Mouse (Mus musculus): ENCODE results near the gene Ninj2. TPM values are rescaled to one million over a fixed set of nuclear protein-coding genes. Genes with fewer than 3 reads are reported as not detected.

Gene Ninj2
- polyA plus RNA-seq, 1 experiment from 2014 or later = not detected

- Histone ChIP-seq H3K9me3 (replicated peaks; ENCODE audit: control insufficient read depth, low read length) (no peaks in the 10 kb centered on the region; the same call in 1 of the 2 replicates), H3K27me3 (ENCODE audit: control insufficient read depth, insufficient read depth, low read length) (no peaks in the 10 kb centered on the region), H3K9ac (replicated peaks; ENCODE audit: low read length) (no peak overlapping the region), H3K4me2 (ENCODE audit: low read depth, low read length) (no peak overlapping the region), H3K27ac (replicated peaks; ENCODE audit: low read depth, low read length) (no peak overlapping the region), H3K4me3 (ENCODE audit: low read depth, low read length) (no peak overlapping the region), H3K4me1 (ENCODE audit: control insufficient read depth, insufficient read depth, low read length) (no peaks in the 10 kb centered on the region), H3K36me3 (replicated peaks; ENCODE audit: control insufficient read depth, insufficient read depth, low read depth, low read length) (no peaks in the 10 kb centered on the region)
- DNase-seq (ENCODE audit: low spot score) (no peak), ATAC-seq (replicated peaks; ENCODE audit: insufficient number of reproducible peaks, low FRiP score, low TSS enrichment, low read depth) (no peak)
- WGBS = 85% methylated on average over 3 of the region's 3 CpGs
These were observed 23.6 kb upstream of the Ninj2 start for GRCm38 (mm10) chr6:120069546-120069945.

GRCm38 (mm10) chr6:120072630-120073029 lies 20.5 kb upstream of the Ninj2 start:
- H3K27me3 ChIP-seq (ENCODE audit: control insufficient read depth, insufficient read depth, low read length) = no peaks in the 10 kb centered on the region
- DNase-seq (ENCODE audit: low spot score) (no peak), ATAC-seq (replicated peaks; ENCODE audit: insufficient number of reproducible peaks, low FRiP score, low TSS enrichment, low read depth) (no peak)
- H3K4me2 ChIP-seq (ENCODE audit: low read depth, low read length) = no peak overlapping the region
- no peaks in the 10 kb centered on the region for H3K4me1 ChIP-seq (ENCODE audit: control insufficient read depth, insufficient read depth, low read length)
- no peaks in the 10 kb centered on the region for H3K36me3 ChIP-seq (replicated peaks; ENCODE audit: control insufficient read depth, insufficient read depth, low read depth, low read length)
- WGBS = 74% methylated on average over 2 of the region's 2 CpGs
- no peak overlapping the region for H3K4me3 ChIP-seq (ENCODE audit: low read depth, low read length)
- H3K9ac ChIP-seq (replicated peaks; ENCODE audit: low read length) = no peak overlapping the region
- no peak overlapping the region for H3K27ac ChIP-seq (replicated peaks; ENCODE audit: low read depth, low read length)
- no peaks in the 10 kb centered on the region; the same call in 1 of the 2 replicates for H3K9me3 ChIP-seq (replicated peaks; ENCODE audit: control insufficient read depth, low read length)

- Histone ChIP-seq H3K4me2 (ENCODE audit: low read depth, low read length) (no peak overlapping the region), H3K4me1 (ENCODE audit: control insufficient read depth, insufficient read depth, low read length) (no peaks in the 10 kb centered on the region), H3K9me3 (replicated peaks; ENCODE audit: control insufficient read depth, low read length) (no peaks in the 10 kb centered on the region), H3K36me3 (replicated peaks; ENCODE audit: control insufficient read depth, insufficient read depth, low read depth, low read length) (no peaks in the 10 kb centered on the region), H3K9ac (replicated peaks; ENCODE audit: low read length) (no peak overlapping the region), H3K27me3 (ENCODE audit: control insufficient read depth, insufficient read depth, low read length) (no peaks in the 10 kb centered on the region), H3K27ac (replicated peaks; ENCODE audit: low read depth, low read length) (no peak overlapping the region), H3K4me3 (ENCODE audit: low read depth, low read length) (no peak overlapping the region)
- ATAC-seq (replicated peaks; ENCODE audit: insufficient number of reproducible peaks, low FRiP score, low TSS enrichment, low read depth) (no peak), DNase-seq (ENCODE audit: low spot score) (no peak)
- 90% methylated on average over 6 of the region's 6 CpGs for WGBS
These were observed 16.3 kb upstream of the Ninj2 start for GRCm38 (mm10) chr6:120076619-120077450.

DNA sequence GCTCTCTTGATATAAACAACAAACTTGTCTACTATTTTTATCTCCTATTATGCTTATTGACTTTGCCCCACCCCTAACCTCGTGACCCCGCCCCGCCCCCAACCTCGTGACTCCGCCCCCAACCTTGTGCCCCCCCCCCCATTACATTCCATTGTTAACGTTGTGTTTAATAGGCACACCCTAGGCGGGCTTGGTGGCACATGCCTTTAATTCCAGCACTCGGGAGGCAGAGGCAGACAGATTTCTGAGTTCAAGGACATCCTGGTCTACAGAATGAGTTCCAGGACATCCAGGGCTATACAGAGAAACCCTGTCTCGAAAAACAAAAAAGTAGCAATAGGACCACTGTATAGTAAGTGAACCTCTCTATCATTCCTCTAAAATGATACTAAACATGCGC lies 13.6 kb upstream of the Ninj2 start:
- no peak for ATAC-seq (replicated peaks; ENCODE audit: insufficient number of reproducible peaks, low FRiP score, low TSS enrichment, low read depth)
- 84% methylated on average over 10 of the region's 10 CpGs for WGBS
- DNase-seq (ENCODE audit: low spot score) = no peak
- no peaks in the 10 kb centered on the region for H3K27me3 ChIP-seq (ENCODE audit: control insufficient read depth, insufficient read depth, low read length)
- H3K9ac ChIP-seq (replicated peaks; ENCODE audit: low read length) = no peak overlapping the region
- H3K4me3 ChIP-seq (ENCODE audit: low read depth, low read length) = no peak overlapping the region
- no peaks in the 10 kb centered on the region for H3K4me1 ChIP-seq (ENCODE audit: control insufficient read depth, insufficient read depth, low read length)
- H3K9me3 ChIP-seq (replicated peaks; ENCODE audit: control insufficient read depth, low read length) = no peaks in the 10 kb centered on the region
- H3K27ac ChIP-seq (replicated peaks; ENCODE audit: low read depth, low read length) = no peak overlapping the region
- H3K4me2 ChIP-seq (ENCODE audit: low read depth, low read length) = no peak overlapping the region
- no peaks in the 10 kb centered on the region for H3K36me3 ChIP-seq (replicated peaks; ENCODE audit: control insufficient read depth, insufficient read depth, low read depth, low read length)

DNA sequence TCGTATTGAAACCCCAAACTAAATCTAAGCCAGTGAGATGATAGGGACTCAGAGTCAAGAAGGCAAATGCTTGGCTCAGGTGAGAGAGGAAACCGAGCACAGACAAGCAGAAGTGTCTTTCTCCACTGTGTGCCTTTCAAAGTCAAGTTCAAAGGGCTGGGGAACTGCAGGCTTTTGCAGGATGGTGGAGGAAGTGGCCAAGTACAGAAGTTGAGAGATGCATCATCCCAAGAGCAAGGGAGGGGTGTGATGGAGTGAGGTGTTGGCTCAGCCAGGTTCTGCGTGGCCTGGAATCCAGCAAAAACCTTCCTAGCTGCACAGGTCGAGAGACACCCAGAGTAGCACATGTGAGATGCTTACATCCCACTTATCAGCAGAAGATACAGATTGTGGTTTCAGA lies 11.6 kb upstream of the Ninj2 start:
- Histone ChIP-seq H3K4me1 (ENCODE audit: control insufficient read depth, insufficient read depth, low read length) (no peaks in the 10 kb centered on the region), H3K27me3 (ENCODE audit: control insufficient read depth, insufficient read depth, low read length) (no peaks in the 10 kb centered on the region), H3K9me3 (replicated peaks; ENCODE audit: control insufficient read depth, low read length) (no peaks in the 10 kb centered on the region), H3K9ac (replicated peaks; ENCODE audit: low read length) (no peak overlapping the region), H3K4me3 (ENCODE audit: low read depth, low read length) (no peak overlapping the region), H3K27ac (replicated peaks; ENCODE audit: low read depth, low read length) (no peak overlapping the region), H3K36me3 (replicated peaks; ENCODE audit: control insufficient read depth, insufficient read depth, low read depth, low read length) (no peaks in the 10 kb centered on the region), H3K4me2 (ENCODE audit: low read depth, low read length) (no peak overlapping the region)
- DNase-seq (ENCODE audit: low spot score) = no peak
- 84% methylated on average over 4 of the region's 4 CpGs for WGBS
- ATAC-seq (replicated peaks; ENCODE audit: insufficient number of reproducible peaks, low FRiP score, low TSS enrichment, low read depth) = no peak

DNA sequence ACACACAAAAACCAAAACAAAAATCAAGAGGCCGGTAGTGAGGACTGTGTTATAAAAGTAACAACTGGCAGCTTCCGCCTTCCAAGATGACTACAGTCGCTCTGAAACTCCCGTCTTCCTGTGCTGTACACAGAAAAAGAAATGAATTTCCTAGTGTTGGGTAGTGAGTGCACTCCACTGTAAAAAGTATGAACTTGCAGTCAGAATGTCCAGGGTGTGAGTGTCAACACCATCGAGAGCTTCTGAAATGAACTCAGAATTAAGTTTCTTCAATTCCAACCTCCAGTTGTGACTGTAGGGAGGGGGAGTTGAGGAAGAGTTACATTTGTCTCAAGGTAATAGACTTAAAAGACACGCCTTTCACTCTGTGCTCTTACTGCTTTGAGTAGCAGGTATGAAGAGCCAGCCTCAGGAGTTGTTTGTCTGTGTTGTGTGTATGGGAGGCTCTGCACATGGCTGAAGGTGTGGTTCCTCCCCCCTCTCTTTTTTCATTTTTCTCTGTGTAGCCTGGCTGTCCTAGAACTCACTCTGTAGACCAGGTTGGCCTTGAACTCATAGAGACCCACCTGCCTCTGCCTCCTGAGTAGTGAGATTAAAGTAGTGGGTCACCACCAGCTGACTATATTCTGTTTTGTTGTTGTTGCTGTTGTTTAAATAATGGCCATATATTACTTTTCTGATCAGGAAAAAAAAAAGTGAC lies 10.7 kb upstream of the Ninj2 start:
- no peak overlapping the region for H3K4me2 ChIP-seq (ENCODE audit: low read depth, low read length)
- 94% methylated on average over 6 of the region's 6 CpGs for WGBS
- no peaks in the 10 kb centered on the region for H3K4me1 ChIP-seq (ENCODE audit: control insufficient read depth, insufficient read depth, low read length)
- no peaks in the 10 kb centered on the region for H3K36me3 ChIP-seq (replicated peaks; ENCODE audit: control insufficient read depth, insufficient read depth, low read depth, low read length)
- ATAC-seq (replicated peaks; ENCODE audit: insufficient number of reproducible peaks, low FRiP score, low TSS enrichment, low read depth) (no peak), DNase-seq (ENCODE audit: low spot score) (no peak)
- no peak overlapping the region for H3K27ac ChIP-seq (replicated peaks; ENCODE audit: low read depth, low read length)
- no peaks in the 10 kb centered on the region for H3K9me3 ChIP-seq (replicated peaks; ENCODE audit: control insufficient read depth, low read length)
- H3K4me3 ChIP-seq (ENCODE audit: low read depth, low read length) = no peak overlapping the region
- no peak overlapping the region for H3K9ac ChIP-seq (replicated peaks; ENCODE audit: low read length)
- H3K27me3 ChIP-seq (ENCODE audit: control insufficient read depth, insufficient read depth, low read length) = no peaks in the 10 kb centered on the region

- Histone ChIP-seq H3K9ac (replicated peaks; ENCODE audit: low read length) (no peak overlapping the region), H3K9me3 (replicated peaks; ENCODE audit: control insufficient read depth, low read length) (no peaks in the 10 kb centered on the region), H3K4me3 (ENCODE audit: low read depth, low read length) (no peak overlapping the region), H3K27ac (replicated peaks; ENCODE audit: low read depth, low read length) (no peak overlapping the region), H3K4me1 (ENCODE audit: control insufficient read depth, insufficient read depth, low read length) (no peaks in the 10 kb centered on the region), H3K27me3 (ENCODE audit: control insufficient read depth, insufficient read depth, low read length) (no peaks in the 10 kb centered on the region), H3K36me3 (replicated peaks; ENCODE audit: control insufficient read depth, insufficient read depth, low read depth, low read length) (no peaks in the 10 kb centered on the region), H3K4me2 (ENCODE audit: low read depth, low read length) (no peak overlapping the region)
- DNase-seq (ENCODE audit: low spot score) = no peak
- ATAC-seq (replicated peaks; ENCODE audit: insufficient number of reproducible peaks, low FRiP score, low TSS enrichment, low read depth) = no peak
- WGBS = 80% methylated on average over 8 of the region's 8 CpGs
These were observed 10.2 kb upstream of the Ninj2 start for GRCm38 (mm10) chr6:120082951-120083411.

- no peaks in the 10 kb centered on the region for H3K4me1 ChIP-seq (ENCODE audit: control insufficient read depth, insufficient read depth, low read length)
- H3K4me3 ChIP-seq (ENCODE audit: low read depth, low read length) = no peak overlapping the region
- H3K36me3 ChIP-seq (replicated peaks; ENCODE audit: control insufficient read depth, insufficient read depth, low read depth, low read length) = no peaks in the 10 kb centered on the region
- H3K9me3 ChIP-seq (replicated peaks; ENCODE audit: control insufficient read depth, low read length) = no peaks in the 10 kb centered on the region
- DNase-seq (ENCODE audit: low spot score) (no peak), ATAC-seq (replicated peaks; ENCODE audit: insufficient number of reproducible peaks, low FRiP score, low TSS enrichment, low read depth) (no peak)
- H3K27me3 ChIP-seq (ENCODE audit: control insufficient read depth, insufficient read depth, low read length) = no peaks in the 10 kb centered on the region
- H3K4me2 ChIP-seq (ENCODE audit: low read depth, low read length) = no peak overlapping the region
- no peak overlapping the region for H3K9ac ChIP-seq (replicated peaks; ENCODE audit: low read length)
- WGBS = 63% methylated on average over 6 of the region's 6 CpGs
- no peak overlapping the region for H3K27ac ChIP-seq (replicated peaks; ENCODE audit: low read depth, low read length)
These were observed 9.7 kb upstream of the Ninj2 start for GRCm38 (mm10) chr6:120083442-120083841.
